Mouse (Mus musculus) limb, embryonic 14.5 days (tissue): ENCODE measurements around the gene Tulp2. TPM values are rescaled to one million over a fixed set of nuclear protein-coding genes. Genes with fewer than 3 reads are reported as not detected.

Source experiments
- ATAC-seq: fragments of 200-750 bp; cut with Nextera tagmentation; 2 replicates; pipeline ENCODE4 v1.8.0; 2017; ENCODE audit warnings: low read depth, moderate number of reproducible peaks, moderate TSS enrichment; ENCODE audit not compliant: low FRiP score
- DNase-seq: peaks from one replicate; pipeline ENCODE4 v3.0.0-alpha.2; 2015; ENCODE audit warnings: low spot score
- H3K27ac ChIP-seq: fragments of 300-500 bp; sonication (generic); replicated peaks from 2 replicates; pipeline ENCODE4 v1.5.1; 2014; ENCODE audit warnings: low read depth, mild to moderate bottlenecking, low read length, moderate library complexity, mixed read lengths
- H3K27me3 ChIP-seq: fragments of 300-500 bp; sonication (generic); 2 replicates; pipeline ENCODE4 v1.6.1; 2014; ENCODE audit warnings: low read length, mixed read lengths; ENCODE audit not compliant: control insufficient read depth, insufficient read depth
- H3K36me3 ChIP-seq: fragments of 300-500 bp; sonication (generic); 2 replicates; pipeline ENCODE4 v1.6.1; 2014; ENCODE audit warnings: mild to moderate bottlenecking, low read length, moderate library complexity, mixed read lengths; ENCODE audit not compliant: control insufficient read depth, insufficient read depth
- H3K4me1 ChIP-seq: fragments of 300-500 bp; sonication (generic); 2 replicates; pipeline ENCODE4 v1.6.1; 2014; ENCODE audit warnings: antibody characterized with exemption, low read length, mixed read lengths; ENCODE audit not compliant: control insufficient read depth, insufficient read depth
- H3K4me2 ChIP-seq: fragments of 300-500 bp; sonication (generic); replicated peaks from 2 replicates; pipeline ENCODE4 v1.6.1; 2014; ENCODE audit warnings: low read depth, mild to moderate bottlenecking, low read length, moderate library complexity; ENCODE audit not compliant: severe bottlenecking
- H3K4me3 ChIP-seq: fragments of 300-500 bp; sonication (generic); replicated peaks from 2 replicates; pipeline ENCODE4 v1.5.1; 2014; ENCODE audit warnings: low read length
- H3K9ac ChIP-seq: fragments of 300-500 bp; sonication (generic); 2 replicates; pipeline ENCODE4 v1.6.1; 2014; ENCODE audit warnings: mild to moderate bottlenecking, low read depth, low read length, moderate library complexity; ENCODE audit not compliant: severe bottlenecking
- H3K9me3 ChIP-seq: fragments of 300-500 bp; sonication (generic); 2 replicates; pipeline ENCODE4 v1.6.1; 2016; ENCODE audit warnings: low read length; ENCODE audit not compliant: control insufficient read depth
- POLR2A ChIP-seq: fragments of 200-500 bp; IDR thresholded peaks from 2 replicates; pipeline ENCODE4 v1.8.0; 2012; ENCODE audit warnings: inconsistent platforms, mild to moderate bottlenecking, moderate library complexity, borderline replicate concordance; ENCODE audit not compliant: insufficient read depth, insufficient read length; ENCODE audit errors: extremely low read depth
- WGBS: fragments of 180-500 bp; shearing (Covaris S2); extraction: QIAGEN DNeasy Blood & Tissue Kit; methylation state at CpG from one replicate; pipeline ENCODE4 v1.1.7; 2014; 5-methylcytosine and 5-hydroxymethylcytosine counted together
- polyA plus RNA-seq, 2 experiments: library from polyadenylated mRNA; depleted of rRNA in 1 of 2; stranded (reverse) in 1 of 2; unstranded in 1 of 2; fragments of >200 nt; fragmentation: Nextera tagmentation in 1 of 2; extraction: Ambion mirVana in 1 of 2; gene quantifications; 2 replicates each; pipeline versions ENCODE4 v1.2.1 to v1.2.3; 2012 to 2014

Gene Tulp2
- polyA plus RNA-seq, 2 experiments = 1.2 to 1.3 TPM

GRCm38 (mm10) chr7:45544525-45544924 lies 62.8 kb downstream of the Tulp2 start:
- WGBS = 87% methylated on average over 1 of the region's 1 CpGs
- ATAC-seq = no peak

GRCm38 (mm10) chr7:45549641-45550436 lies 68.2 kb downstream of the Tulp2 start:
- H3K9ac ChIP-seq = no peak overlapping the region
- ATAC-seq (no peak), DNase-seq (no peak)
- no peak overlapping the region for H3K4me2 ChIP-seq
- TF ChIP-seq POLR2A = no peak
- no peaks in the 10 kb centered on the region for H3K9me3 ChIP-seq
- 87% methylated on average over 16 of the region's 16 CpGs for WGBS
- no peak overlapping the region for H3K4me3 ChIP-seq
- no peaks in the 10 kb centered on the region for H3K36me3 ChIP-seq
- H3K4me1 ChIP-seq = no peaks in the 10 kb centered on the region
- no peak overlapping the region for H3K27ac ChIP-seq
- no peaks in the 10 kb centered on the region for H3K27me3 ChIP-seq

More at GRCm38 (mm10) chr7:45544525-45544924, 62.8 kb downstream of the Tulp2 start:
- no peaks in the 10 kb centered on the region for H3K9me3 ChIP-seq
- H3K4me3 ChIP-seq = no peak overlapping the region
- no peak overlapping the region for H3K9ac ChIP-seq
- no peaks in the 10 kb centered on the region for H3K36me3 ChIP-seq
- no peaks in the 10 kb centered on the region for H3K4me1 ChIP-seq
- no peak overlapping the region for H3K27ac ChIP-seq
- no peak for TF ChIP-seq POLR2A
- no peak overlapping the region for H3K4me2 ChIP-seq
- H3K27me3 ChIP-seq = no peaks in the 10 kb centered on the region
- DNase-seq = no peak

GRCm38 (mm10) chr7:45550821-45551511 lies 69.3 kb downstream of the Tulp2 start:
- ATAC-seq (peak; percentile 43; the same call in 1 of the 2 replicates), DNase-seq (no peak)
- Histone ChIP-seq H3K9ac (no peak overlapping the region), H3K4me3 (no peak overlapping the region), H3K4me1 (no peaks in the 10 kb centered on the region), H3K27me3 (no peaks in the 10 kb centered on the region), H3K36me3 (no peaks in the 10 kb centered on the region), H3K4me2 (no peak overlapping the region), H3K27ac (no peak overlapping the region), H3K9me3 (no peaks in the 10 kb centered on the region)
- no peak for TF ChIP-seq POLR2A
- 79% methylated on average over 11 of the region's 11 CpGs for WGBS

- Histone ChIP-seq H3K4me2 (no peak overlapping the region), H3K9ac (no peak overlapping the region), H3K27ac (no peak overlapping the region), H3K9me3 (no peaks in the 10 kb centered on the region), H3K4me1 (no peaks in the 10 kb centered on the region), H3K27me3 (no peaks in the 10 kb centered on the region), H3K36me3 (no peaks in the 10 kb centered on the region), H3K4me3 (no peak overlapping the region)
- 80% methylated on average over 8 of the region's 8 CpGs for WGBS
- TF ChIP-seq POLR2A = no peak
- no peak for DNase-seq
- no peak for ATAC-seq
Observed at GRCm38 (mm10) chr7:45551512-45551883, 69.8 kb downstream of the Tulp2 start.

GRCm38 (mm10) chr7:45553519-45553918 lies 71.8 kb downstream of the Tulp2 start:
- Histone ChIP-seq H3K27me3 (no peaks in the 10 kb centered on the region), H3K4me3 (no peak overlapping the region), H3K9me3 (no peaks in the 10 kb centered on the region), H3K4me1 (no peaks in the 10 kb centered on the region), H3K27ac (no peak overlapping the region), H3K4me2 (no peak overlapping the region), H3K36me3 (no peaks in the 10 kb centered on the region), H3K9ac (no peak overlapping the region)
- 65% methylated on average over 8 of the region's 8 CpGs for WGBS
- ATAC-seq = no peak
- no peak for DNase-seq
- TF ChIP-seq POLR2A = no peak
